Mouse (Mus musculus) testis, postnatal 14 days (tissue): ENCODE measurements around the gene Uri1.

ENCODE experiments used
- DNase-seq: peaks from one replicate; pipeline ENCODE4 v3.0.0; 2021; ENCODE audit warnings: low spot score

The Uri1 gene

DNA sequence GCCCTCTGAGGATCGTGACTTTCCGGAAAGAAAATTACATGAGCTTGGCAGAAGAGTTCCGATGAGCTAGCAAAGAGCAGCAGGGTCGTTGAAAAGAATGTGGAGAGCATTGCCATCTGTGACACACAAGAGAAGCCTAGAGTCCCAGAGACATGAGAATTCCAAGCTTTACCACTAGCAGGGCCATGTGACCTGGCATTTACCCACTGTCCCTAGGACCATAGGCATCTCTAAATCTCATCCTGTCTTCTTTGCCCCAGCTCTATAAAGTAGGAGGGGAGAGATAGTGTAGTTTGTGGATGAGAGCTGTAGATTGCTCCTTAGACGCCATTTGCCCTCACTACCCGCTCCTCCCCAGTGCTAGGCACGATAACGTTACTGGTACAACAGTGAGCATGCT, at the start of gene Uri1:
Gene Uri1 (minus strand): TSS at position 101 of the 400 bp plus-strand sequence.
- no peak for DNase-seq

DNA sequence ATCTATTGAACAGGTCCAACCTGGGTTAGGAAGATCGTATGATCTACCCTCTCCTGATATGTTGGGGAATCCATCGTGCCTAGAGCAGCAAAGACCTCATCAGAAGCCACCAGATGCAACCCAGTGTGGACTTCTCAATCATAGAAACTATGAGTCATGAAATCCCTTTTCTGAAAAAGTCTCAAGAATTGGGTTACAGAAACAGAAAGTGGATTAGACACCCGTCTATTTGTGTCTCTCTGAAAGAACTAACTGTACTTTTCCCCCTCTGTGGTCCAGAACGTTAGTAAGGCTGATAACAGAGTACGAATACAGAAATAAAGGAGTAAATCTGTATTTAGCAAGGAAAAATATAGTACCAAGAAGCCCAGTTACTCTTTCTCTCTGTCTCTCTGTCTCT, 47.7 kb upstream of the Uri1 start:
- no peak for DNase-seq

DNA sequence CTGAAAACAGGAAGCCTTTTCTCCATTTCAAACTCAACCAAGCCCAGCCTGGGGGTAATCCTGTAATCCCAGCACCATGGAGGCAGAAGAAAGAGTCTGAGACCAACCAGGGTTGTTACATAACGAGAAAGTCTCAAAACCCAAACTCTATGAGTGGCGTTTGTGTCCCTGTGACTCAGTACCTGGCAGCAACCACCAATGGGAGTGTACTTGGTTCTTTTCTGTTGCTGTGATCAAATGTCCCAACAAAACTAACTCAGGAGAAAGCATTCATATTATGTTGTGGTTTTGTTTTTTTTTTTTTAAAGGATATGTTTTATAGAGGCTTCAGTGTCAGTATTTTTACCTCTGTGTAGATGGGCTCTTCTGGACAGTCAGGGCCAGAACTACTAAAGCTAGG, 47.3 kb upstream of the Uri1 start:
- no peak for DNase-seq

DNA sequence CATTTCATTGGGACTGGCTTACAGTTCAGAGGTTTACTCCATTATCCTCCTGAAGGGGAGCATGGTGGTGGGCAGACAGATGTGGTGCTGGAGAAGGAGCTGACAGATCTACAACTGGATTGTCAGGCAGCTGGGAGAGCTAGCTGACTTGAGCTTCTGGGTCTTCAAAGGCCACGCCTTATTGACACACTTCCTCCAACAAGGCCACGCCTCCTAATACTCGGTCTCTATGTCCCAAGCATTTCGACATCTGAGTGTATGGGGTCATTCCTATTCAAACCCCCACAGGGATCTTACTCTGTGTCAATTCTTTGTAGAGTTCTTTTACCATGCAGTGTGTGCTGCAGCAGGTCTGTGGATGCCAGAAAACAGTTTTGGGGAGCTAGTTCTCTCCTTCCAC, 41.1 kb upstream of the Uri1 start:
- no peak for DNase-seq

DNA sequence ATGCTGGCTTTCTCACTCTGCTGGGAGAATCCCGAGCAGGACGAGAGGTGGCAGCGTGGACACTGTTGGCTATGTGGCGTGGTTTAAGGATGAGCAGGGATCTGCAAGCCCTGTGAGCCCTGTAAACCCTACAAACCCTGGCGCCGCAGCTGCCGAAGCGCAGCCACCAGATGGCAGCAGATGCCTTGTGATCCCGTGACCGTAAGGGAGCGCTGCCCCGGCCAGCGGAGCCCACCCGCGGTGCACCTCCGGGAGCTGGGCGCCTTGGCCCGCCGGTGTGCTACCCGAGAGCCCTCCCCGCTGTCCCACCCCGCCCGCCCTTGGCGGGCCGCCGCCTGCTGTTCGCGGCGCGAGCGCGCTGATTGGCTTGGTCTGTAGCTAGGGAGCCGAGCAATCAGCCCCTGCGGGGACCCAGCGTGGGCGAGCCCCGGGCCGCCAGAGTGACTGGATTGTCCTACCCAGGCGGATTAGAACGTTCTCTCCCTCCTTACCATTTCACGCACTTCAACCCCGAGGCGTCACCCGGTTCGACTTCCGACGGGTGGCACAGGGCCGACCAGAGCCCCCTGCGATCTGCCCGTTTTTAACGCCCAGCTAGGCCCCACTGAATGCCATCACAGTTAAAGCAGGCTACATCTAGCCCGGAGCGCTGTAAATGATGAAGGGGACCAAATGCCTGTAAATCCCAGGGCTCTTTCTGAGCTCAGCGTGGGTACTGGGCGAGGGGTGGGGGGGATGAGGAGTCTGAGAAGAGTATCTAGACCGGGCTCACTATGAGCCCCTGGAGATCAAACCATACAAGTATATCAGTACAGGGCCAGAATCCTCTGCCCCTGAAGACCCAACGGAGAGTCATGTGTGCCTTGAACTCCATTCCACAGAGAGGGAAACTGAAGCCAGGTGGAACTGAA, 38.0 kb upstream of the Uri1 start:
- peak; percentile 83 for DNase-seq

DNA sequence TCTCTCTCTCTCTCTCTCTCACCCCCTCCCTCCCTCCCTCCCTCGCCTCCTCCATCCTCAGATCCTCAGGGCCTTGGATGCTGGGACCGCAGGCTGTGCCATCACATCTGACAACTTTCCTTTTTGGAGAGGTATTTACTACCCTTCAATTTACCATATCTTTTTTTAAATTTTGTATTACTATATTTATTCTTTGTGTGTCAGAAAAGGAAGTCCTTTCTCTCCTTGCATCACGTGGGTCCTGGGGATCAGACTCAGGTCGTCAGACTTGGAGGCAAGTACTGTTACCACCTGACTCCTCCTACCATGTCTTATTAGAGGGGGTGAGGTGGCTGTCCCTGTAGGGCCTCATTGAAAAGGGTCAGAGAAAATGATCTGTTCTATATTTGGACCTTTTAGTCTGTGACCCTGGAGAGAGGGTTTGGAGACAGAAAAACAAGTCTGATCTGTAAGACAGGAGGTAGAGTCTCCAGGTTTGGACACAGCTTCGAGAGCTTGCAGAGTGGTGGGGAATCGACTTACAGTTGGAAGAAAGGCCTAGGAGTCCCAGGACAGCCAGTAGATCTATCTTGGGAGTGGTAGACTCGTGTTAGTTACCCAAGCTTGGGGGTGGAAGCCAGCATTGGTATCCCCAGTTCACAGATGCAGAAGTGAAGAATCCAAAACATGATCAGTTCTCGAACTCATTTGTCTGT, 36.4 kb upstream of the Uri1 start:
- no peak for DNase-seq

DNA sequence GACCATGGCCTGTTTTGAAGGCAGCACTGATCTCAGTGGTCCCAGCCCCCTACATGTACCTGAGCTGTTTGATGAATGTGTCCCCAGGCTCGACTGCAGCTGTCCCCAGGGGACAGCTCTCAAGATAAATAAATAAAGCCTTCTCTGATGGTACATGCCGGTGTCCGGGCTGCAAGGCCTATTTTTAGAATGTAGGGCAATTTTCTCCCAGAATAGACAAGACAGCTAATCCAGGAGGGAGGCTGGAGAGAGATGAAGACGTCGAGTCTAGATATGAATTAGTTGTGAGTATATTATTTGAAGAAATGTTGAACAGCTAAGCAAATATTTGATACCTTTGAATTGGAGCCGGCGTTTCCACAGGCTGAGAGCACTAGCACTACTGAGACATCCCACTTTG, 35.7 kb upstream of the Uri1 start:
- no peak for DNase-seq

DNA sequence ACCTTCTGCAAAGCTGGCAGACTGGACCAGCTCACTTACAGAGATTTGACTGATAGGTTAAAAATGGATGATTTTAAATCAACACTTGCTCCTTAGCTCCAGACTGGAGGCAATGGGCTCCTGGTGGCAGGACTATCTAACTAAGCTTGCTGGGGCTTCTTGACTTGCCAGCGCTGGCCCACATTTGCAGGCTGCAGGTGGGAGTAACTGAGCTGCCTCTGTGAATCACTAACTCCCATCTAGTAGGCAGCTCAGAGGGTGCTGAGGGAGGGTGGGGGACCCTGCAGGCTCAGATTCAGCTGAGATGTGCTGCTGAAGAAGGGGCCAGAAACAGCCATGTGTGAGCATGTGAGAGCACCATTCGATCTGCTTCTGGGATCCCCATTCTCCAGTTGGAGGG, 32.6 kb upstream of the Uri1 start:
- no peak for DNase-seq

DNA sequence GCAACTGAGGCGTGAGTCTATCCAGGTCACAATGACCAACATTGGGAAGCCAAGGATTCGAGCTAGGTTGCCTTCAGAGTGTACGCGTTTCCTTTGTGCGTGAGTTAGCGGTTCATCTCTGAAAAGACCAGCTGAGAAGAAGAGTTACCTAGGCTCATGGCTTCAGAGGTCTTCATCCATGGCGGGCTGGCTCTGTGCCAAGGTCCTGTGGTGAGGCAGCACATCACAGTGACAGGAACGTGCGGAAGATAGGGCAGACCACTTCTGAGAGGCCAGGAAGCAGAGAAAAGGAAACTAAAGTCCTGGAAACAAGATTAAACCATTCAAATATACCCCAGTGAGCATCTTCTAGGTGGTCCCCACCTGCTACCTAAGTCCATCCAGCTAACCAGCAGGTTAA, 30.9 kb upstream of the Uri1 start:
- DNase-seq, result no peak

DNA sequence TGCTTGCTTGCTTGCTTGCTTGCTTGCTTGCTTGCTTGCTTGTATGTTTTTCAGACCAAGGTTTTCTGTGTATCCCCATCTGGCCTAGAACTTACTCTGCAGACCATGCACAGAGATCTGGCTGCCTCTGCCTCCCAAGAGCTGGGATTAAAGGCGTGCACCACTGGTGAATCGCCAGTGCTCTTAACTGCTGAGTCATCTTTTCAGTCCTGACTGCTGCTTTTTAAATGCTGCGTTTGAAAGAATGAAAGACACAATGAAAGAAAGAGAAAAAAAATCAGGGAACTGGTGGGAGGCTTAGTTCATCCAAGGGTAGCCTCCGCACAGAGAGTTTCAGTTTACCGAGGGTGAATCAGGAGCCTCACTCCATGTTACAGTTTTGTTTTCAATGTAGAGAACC, 23.9 kb upstream of the Uri1 start:
- no peak for DNase-seq

DNA sequence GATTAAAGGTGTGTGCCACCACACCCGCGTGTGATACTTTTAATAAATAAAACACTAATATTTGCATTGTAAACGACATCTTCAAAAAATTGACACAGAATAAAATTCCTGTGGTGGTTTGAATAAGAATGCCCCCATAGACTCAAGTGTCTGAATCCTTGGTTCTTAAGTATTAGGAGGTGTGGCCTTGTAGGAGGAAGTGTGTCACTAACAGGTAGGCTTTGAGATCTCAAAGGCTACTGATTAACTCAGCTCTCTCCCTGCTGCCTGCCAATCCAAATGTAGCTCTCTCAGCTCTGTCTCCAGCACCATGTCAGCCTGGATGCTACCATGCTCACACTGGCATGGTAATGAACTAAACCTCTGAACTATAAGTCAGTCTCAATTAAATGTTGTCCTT, 17.9 kb upstream of the Uri1 start:
- DNase-seq, result no peak

DNA sequence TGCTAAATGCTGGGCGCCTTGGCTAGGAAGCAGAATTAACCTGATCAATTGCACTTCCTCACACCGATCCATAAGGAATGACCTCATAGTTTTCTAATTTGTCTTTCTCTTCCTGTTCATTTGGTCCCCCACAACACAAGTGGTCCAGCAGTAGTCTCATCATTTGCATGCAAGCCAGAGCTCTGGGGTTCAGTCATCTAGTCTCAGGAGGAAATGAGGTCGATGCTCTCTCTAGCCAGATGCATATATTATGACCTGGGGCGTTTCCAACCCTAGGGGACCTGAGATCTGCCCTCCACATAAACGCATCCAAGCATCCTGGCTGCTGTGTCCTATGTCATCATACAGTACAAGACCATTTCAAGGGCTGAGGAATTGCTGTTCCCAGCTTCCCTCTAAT, 14.2 kb upstream of the Uri1 start:
- no peak for DNase-seq

DNA sequence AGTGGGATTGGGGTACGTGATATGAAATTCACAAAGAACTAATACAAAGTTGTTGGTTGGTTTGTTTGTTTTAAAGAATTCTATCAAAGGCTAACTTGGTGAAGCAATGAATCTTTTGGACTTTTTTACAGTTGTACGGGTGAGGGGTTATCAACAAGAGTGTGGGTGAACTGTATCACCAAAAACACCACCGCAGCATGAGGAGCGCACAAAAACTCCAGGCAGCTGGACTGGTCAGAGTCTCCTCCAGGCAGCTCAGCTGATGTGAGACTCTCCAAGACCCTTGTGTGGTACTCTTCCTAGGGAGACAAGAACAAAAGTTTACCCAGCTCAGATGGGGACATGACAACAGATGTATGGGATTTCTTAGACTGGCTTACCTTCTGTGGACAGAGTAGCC, 7.8 kb upstream of the Uri1 start:
- DNase-seq, result no peak

DNA sequence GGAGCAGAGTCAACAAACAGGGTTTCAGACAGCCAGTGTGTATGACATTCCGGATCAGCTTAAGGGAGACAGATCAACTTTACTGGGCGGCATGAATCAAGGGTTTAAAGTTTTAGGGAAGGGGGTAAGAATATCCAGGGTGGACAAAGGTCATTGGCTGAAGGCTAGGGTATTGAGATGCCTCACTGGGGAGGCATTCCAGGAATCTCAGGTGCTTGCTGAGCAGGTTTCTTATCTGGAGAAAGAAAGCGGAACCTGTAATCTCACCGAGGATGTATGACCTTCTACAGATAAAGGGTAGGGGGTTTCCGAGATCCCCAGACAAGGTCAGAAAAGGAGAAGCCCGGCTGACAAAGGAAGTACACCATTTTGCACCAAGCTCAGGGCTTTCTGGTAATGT, 7.3 kb upstream of the Uri1 start:
- no peak for DNase-seq

DNA sequence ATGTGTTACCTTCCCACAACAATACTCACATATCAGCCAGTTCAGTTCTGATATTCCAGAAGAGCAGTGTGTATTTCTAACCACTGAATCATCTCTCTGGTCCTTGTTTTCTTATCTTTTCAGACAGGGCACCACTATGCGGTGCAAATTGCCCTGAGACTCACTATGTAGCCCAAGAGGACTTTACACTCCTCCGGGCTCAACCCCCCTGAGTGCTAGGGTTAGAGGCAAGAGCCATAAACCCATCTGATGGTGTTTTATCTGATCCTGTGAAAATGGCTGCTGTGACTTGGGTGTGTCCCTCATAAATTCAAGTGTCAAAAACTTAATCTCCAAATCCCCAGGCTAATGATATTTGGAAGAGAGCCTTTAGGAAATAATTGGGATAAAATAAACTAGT, 6.6 kb upstream of the Uri1 start:
- DNase-seq, result no peak

DNA sequence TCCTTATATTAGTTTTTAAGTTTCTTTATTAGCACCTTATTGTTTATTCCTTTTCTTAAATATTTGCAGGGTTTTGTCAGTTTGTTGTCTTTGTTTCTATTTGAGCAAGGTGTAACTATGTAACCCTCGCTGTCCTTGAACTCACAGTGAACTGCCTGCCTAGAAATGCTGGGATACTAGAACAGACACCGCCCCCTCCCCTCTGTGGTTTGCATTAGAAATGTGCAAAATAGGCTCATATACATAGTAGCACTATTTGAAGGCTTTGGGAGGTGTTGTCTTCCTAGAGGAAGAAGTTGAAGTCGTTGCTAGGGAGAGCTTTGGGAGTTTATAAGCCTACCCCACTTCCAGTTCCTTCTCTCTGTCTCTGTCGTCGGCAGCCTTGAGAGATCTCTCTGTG, 5.7 kb upstream of the Uri1 start:
- DNase-seq, result peak; percentile 39

DNA sequence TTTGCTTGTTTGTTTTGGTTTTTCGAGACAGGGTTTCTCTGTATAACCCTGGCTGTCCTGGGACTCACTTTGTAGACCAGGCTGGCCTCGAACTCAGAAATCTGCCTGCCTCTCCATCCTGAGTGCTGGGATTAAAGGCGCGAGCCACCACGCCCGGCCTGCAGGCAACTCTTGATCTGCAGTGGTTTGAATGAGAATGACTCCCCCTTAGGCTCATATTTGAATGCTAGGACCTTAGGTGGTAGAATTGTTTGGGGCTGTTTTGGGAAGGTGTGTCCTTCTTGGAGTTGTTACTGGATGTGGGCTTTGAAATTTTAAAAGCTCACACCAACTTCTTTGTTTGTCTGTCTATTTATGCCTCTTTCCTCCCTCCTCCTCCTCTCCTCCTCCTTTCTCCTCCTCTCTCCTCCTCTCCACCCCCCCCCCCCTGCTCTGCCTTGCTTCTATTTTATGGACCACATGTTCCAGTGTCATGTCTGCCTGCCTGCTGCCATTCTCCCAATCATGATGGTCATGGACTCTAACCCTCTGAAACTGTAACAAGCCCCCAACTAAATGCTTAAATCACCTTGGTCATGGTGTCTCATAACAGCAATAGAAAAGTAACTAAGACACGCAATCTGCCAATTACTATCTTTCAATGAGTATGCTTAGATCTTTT, 4.7 kb upstream of the Uri1 start:
- no peak for DNase-seq

DNA sequence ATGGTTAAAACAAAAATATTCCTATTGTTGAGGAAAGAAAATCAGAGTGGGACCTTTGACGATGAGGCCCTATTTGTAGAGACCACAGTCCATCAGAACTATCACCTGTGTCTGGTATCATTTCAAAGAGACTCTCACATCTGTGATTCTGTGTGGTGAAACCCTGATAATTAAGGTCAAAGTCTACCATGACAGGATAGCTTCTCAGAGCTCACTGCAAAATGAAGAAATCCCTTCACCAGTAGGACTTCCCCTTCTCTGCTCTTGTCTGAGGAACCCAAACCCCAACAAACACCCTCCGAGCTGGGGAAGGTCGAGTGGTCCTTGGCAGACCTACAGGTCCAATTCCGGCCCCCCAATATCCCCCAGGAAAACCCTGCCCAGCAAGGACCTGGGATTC, 1.5 kb upstream of the Uri1 start:
- no peak for DNase-seq

DNA sequence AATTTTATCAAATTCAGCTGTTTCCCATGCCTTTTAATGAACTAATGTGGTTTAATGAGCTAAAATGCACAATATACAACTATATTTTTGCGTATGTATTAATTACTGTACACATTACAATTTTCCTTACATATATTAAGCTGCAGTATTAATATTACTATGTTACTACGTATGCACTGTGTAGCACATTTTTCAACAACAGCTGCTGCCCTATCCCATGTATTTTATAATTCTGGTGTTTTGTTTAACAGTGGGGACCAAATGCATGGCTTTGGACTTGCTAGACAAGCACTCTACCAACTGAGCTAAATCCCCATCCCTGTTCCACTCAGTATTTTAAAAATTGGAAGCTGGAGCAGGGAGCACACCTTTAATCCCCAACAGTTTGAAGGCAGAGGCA, 3.6 kb downstream of the Uri1 start:
- DNase-seq, result no peak

DNA sequence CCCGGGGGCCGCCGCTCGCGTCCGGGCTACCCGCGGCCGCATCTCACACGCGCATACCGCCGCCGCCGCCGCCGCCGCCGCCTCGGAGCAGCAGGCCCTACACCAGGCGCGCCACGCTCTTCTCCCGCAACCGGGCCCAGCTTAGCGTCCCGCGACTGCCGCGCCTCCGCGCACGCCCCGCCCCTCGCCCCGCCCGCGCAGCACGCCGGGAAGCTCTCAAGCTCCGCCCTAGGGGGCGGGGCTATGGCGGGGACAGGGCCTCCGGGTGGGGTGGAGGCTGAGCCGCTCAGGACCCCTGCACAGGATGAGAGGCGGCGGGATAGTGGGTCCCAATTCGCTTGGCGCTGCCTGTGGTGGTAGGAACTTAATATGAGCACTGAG, 4.0 kb downstream of the Uri1 start:
- DNase-seq, result peak; percentile 93

DNA sequence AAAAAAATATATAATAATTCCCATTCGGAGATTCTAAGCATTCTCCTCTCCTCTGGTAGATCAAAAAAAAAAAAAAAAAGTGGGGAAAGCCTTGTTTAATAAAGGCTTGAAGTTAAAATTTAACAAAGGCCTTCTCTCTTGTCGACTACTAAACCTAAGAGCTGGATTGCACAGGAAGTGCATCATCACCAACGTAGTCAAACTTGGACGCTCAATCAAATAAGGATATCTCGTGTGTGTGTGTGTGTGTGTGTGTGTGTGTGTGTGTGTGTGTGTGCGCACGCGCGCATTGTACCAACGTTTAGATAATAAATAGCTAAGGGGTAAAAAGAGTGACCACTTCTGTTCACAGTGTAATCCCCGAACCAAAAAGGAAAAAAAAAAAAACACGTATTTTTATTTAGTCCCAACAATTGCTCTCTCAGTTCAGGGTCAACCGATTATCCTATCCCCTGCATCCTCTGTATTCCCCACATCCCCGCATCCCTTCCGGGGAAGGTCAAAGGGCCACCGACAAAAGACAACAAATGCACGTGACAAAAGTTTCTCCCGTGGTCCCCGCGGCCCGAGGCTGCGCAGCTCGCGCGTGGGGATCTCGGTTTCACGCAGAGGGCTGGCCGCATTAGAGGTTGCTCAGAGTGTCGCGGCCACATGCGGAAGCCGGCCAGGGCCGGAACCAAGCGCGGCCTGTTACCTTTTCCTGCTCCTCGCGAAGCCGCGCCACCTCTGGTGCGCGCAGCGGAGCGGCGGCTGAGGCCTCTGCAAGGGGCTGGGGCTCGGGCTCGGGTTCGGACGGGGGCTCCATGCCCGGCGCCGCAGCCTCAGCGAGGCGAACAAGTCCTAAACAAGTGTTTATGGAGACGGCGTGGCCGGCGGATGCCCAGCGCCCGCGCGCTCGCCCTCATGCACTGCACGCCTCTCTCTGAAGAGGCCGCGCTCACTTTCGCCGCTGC, 4.7 kb downstream of the Uri1 start:
- DNase-seq, result peak; percentile 27

DNA sequence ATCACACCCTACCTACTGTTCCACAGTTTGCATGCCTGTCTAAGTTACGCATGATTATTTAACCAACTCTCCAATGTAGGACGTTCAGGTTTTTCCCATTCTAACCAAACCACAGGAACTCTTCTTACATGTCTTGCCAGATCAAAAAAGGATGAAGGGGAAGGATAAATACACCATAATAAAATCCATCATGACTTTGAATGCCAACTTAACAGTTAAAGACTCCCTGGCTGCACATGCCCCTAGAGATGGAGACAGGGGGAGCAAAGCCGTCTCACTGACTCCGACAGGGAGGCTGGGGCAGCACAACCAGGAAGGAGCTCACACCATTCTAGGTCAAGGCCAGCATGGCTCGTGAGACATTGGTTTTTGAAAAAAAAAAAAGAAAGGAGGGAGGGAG, 8.0 kb downstream of the Uri1 start:
- DNase-seq, result no peak
